Mouse (Mus musculus) intestine, embryonic 15.5 days (tissue): ENCODE results near the gene Mrpl43. TPM values are rescaled to one million over a fixed set of nuclear protein-coding genes. Genes with fewer than 3 reads are reported as not detected.

Experiments
- ATAC-seq: fragments of 200-750 bp; cut with Nextera tagmentation; 2 replicates; pipeline ENCODE4 v1.8.0; 2017; ENCODE audit warnings: moderate TSS enrichment, moderate library complexity
- H3K27ac ChIP-seq: fragments of 300-500 bp; sonication (generic); 2 replicates; pipeline ENCODE4 v1.5.1; 2015; ENCODE audit warnings: mild to moderate bottlenecking, inconsistent platforms
- H3K27me3 ChIP-seq: fragments of 300-500 bp; sonication (generic); replicated peaks from 2 replicates; pipeline ENCODE4 v1.6.1; 2015; ENCODE audit warnings: inconsistent platforms
- H3K36me3 ChIP-seq: fragments of 300-500 bp; sonication (generic); 2 replicates; pipeline ENCODE4 v1.6.1; 2015; ENCODE audit warnings: inconsistent platforms
- H3K4me1 ChIP-seq: fragments of 300-500 bp; sonication (generic); replicated peaks from 2 replicates; pipeline ENCODE4 v1.6.1; 2015; ENCODE audit warnings: inconsistent platforms
- H3K4me2 ChIP-seq: fragments of 300-500 bp; sonication (generic); replicated peaks from 2 replicates; pipeline ENCODE4 v1.6.1; 2015; ENCODE audit warnings: mild to moderate bottlenecking, inconsistent platforms
- H3K4me3 ChIP-seq: fragments of 300-500 bp; sonication (generic); replicated peaks from 2 replicates; pipeline ENCODE4 v1.5.1; 2015; ENCODE audit warnings: inconsistent platforms
- H3K9ac ChIP-seq: fragments of 300-500 bp; sonication (generic); 2 replicates; pipeline ENCODE4 v1.6.1; 2015; ENCODE audit warnings: inconsistent platforms
- H3K9me3 ChIP-seq: fragments of 300-500 bp; sonication (generic); 2 replicates; pipeline ENCODE4 v1.6.1; 2016; ENCODE audit warnings: inconsistent platforms
- WGBS: fragments of 180-500 bp; shearing (Covaris S2); methylation state at CpG from one replicate; pipeline ENCODE4 v1.1.7; 2015; 5-methylcytosine and 5-hydroxymethylcytosine counted together
- polyA plus RNA-seq: library from polyadenylated mRNA; unstranded; fragments of >200 nt; fragmentation: Nextera tagmentation; extraction: Ambion mirVana; gene quantifications from 2 replicates; pipeline ENCODE4 v1.2.1, GENCODE M21; 2015

The Mrpl43 gene
- polyA plus RNA-seq, 1 experiment from 2014 or later = 73.8 TPM

- Histone ChIP-seq H3K27ac (peak overlapping the region; percentile 77), H3K27me3 (no peaks in the 10 kb centered on the region), H3K9ac (no peak overlapping the region), H3K4me1 (peaks cover 10% of the 10 kb centered on the region), H3K9me3 (no peaks in the 10 kb centered on the region), H3K36me3 (peaks cover 12% of the 10 kb centered on the region), H3K4me3 (no peak overlapping the region), H3K4me2 (no peak overlapping the region)
- 90% methylated on average over 4 of the region's 4 CpGs for WGBS
- ATAC-seq = no peak
These were observed 21.8 kb downstream of the Mrpl43 start for GRCm38 (mm10) chr19:44984420-44984819.

- whole genome bisulfite sequencing = 84% methylated on average over 6 of the region's 6 CpGs
- Histone ChIP-seq H3K4me2 (no peak overlapping the region), H3K27ac (peak overlapping the region; percentile 64; the same call in 1 of the 2 replicates), H3K36me3 (peaks cover 17% of the 10 kb centered on the region), H3K4me3 (no peak overlapping the region), H3K4me1 (peaks cover 8% of the 10 kb centered on the region), H3K9ac (no peak overlapping the region), H3K27me3 (no peaks in the 10 kb centered on the region), H3K9me3 (no peaks in the 10 kb centered on the region)
- no peak for ATAC-seq
These were observed 22.9 kb downstream of the Mrpl43 start for GRCm38 (mm10) chr19:44983366-44983765.

GRCm38 (mm10) chr19:44982477-44983115, 23.6 kb downstream of the Mrpl43 start:
- H3K27ac ChIP-seq = peak overlapping the region; percentile 66
- H3K9me3 ChIP-seq = no peaks in the 10 kb centered on the region
- no peak overlapping the region for H3K9ac ChIP-seq
- peaks cover 21% of the 10 kb centered on the region for H3K36me3 ChIP-seq
- H3K4me2 ChIP-seq = peak overlapping the region; percentile 28; the same call in 1 of the 2 replicates
- WGBS = 48% methylated on average over 7 of the region's 7 CpGs
- no peak overlapping the region for H3K4me3 ChIP-seq
- no peak for ATAC-seq
- H3K27me3 ChIP-seq = no peaks in the 10 kb centered on the region
- peaks cover 8% of the 10 kb centered on the region for H3K4me1 ChIP-seq

- Histone ChIP-seq H3K9me3 (no peaks in the 10 kb centered on the region), H3K4me3 (no peak overlapping the region), H3K4me2 (no peak overlapping the region), H3K9ac (no peak overlapping the region), H3K4me1 (no peaks in the 10 kb centered on the region), H3K27me3 (no peaks in the 10 kb centered on the region), H3K36me3 (peaks cover 31% of the 10 kb centered on the region), H3K27ac (no peak overlapping the region)
- no peak for ATAC-seq
- WGBS = 81% methylated on average over 2 of the region's 2 CpGs
These were observed 25.5 kb downstream of the Mrpl43 start for GRCm38 (mm10) chr19:44980787-44981186.

DNA sequence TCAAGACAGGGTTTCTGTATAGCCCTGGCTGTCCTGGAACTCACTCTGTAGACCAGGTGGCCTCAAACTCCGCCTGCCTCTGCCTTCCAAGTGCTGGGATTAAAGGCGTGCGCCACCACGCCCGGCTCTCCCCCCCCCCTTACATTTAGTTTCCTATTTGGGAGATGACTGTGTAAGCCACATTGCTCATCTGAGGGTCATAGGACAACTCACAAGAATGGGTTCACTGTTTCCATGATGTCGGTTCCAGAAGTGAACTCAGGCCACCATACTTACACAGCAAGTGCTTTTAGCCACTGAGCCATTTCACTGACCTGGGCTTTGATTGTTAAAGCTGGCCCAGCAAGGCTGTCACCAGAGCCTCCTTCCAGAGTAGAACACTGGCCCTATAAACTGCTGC, 29.1 kb downstream of the Mrpl43 start:
- ATAC-seq = no peak
- Histone ChIP-seq H3K9ac (no peak overlapping the region), H3K9me3 (no peaks in the 10 kb centered on the region), H3K27ac (no peak overlapping the region), H3K4me2 (no peak overlapping the region), H3K4me1 (no peaks in the 10 kb centered on the region), H3K4me3 (no peak overlapping the region), H3K27me3 (no peaks in the 10 kb centered on the region), H3K36me3 (peaks cover 49% of the 10 kb centered on the region)
- WGBS = 88% methylated on average over 6 of the region's 6 CpGs

DNA sequence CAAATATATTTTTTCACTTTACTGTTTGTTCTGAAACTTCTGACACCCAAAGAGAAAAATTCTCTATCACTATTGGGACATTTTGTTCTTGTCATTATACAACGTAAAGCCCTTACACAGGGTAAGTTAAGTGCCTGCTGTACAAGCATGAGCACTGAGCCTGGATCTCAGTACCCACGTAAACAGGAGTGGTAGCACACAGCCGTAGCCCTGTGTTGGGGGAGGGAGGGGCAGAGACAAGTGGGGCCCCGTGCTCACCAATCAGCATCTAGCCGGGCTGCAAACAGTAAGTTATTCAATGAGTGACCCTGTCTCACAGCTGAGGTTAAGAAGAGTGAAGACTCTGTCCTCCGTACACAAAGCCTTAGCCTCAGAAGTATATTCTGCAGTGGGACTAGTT, 29.6 kb downstream of the Mrpl43 start:
- H3K27ac ChIP-seq = no peak overlapping the region
- WGBS = 75% methylated on average over 6 of the region's 6 CpGs
- no peaks in the 10 kb centered on the region for H3K27me3 ChIP-seq
- ATAC-seq = no peak
- peaks cover 48% of the 10 kb centered on the region for H3K36me3 ChIP-seq
- no peak overlapping the region for H3K4me2 ChIP-seq
- no peak overlapping the region for H3K9ac ChIP-seq
- H3K9me3 ChIP-seq = no peaks in the 10 kb centered on the region
- no peaks in the 10 kb centered on the region for H3K4me1 ChIP-seq
- no peak overlapping the region for H3K4me3 ChIP-seq

- H3K4me1 ChIP-seq = no peaks in the 10 kb centered on the region
- no peak overlapping the region for H3K27ac ChIP-seq
- no peak overlapping the region for H3K4me3 ChIP-seq
- H3K4me2 ChIP-seq = no peak overlapping the region
- no peak overlapping the region for H3K9ac ChIP-seq
- no peaks in the 10 kb centered on the region for H3K27me3 ChIP-seq
- WGBS = 81% methylated on average over 3 of the region's 3 CpGs
- ATAC-seq = no peak
- H3K36me3 ChIP-seq = peaks cover 47% of the 10 kb centered on the region
- no peaks in the 10 kb centered on the region for H3K9me3 ChIP-seq
These were observed 37.9 kb downstream of the Mrpl43 start for GRCm38 (mm10) chr19:44968329-44968728.

- Histone ChIP-seq H3K4me2 (no peak overlapping the region), H3K4me3 (no peak overlapping the region), H3K36me3 (peaks cover 48% of the 10 kb centered on the region), H3K9ac (no peak overlapping the region), H3K9me3 (no peaks in the 10 kb centered on the region), H3K27ac (no peak overlapping the region), H3K27me3 (no peaks in the 10 kb centered on the region), H3K4me1 (no peaks in the 10 kb centered on the region)
- WGBS = 92% methylated on average over 1 of the region's 1 CpGs
- ATAC-seq = no peak
These were observed 40.3 kb downstream of the Mrpl43 start for GRCm38 (mm10) chr19:44965978-44966377.

- Histone ChIP-seq H3K4me2 (no peak overlapping the region), H3K27ac (no peak overlapping the region), H3K27me3 (no peaks in the 10 kb centered on the region), H3K36me3 (peaks cover 34% of the 10 kb centered on the region), H3K4me1 (no peaks in the 10 kb centered on the region), H3K4me3 (no peak overlapping the region), H3K9ac (no peak overlapping the region), H3K9me3 (no peaks in the 10 kb centered on the region)
- over 99% methylated on average over 2 of the region's 2 CpGs for WGBS
- ATAC-seq = no peak
These were observed 46.6 kb downstream of the Mrpl43 start for GRCm38 (mm10) chr19:44959633-44960032.

Other genes starting within 250 kb of the Mrpl43 start
- gene Slf2, start 75.3 kb downstream of the Mrpl43 start, polyA plus RNA-seq = 31.9 and 33.9 TPM in 2 replicates
- 13.7 and 16.2 TPM in 2 replicates for gene Sema4g, start 17.3 kb downstream of the Mrpl43 start, polyA plus RNA-seq
- 20.5 and 22.5 TPM in 2 replicates for gene Twnk, start 779 bp downstream of the Mrpl43 start, polyA plus RNA-seq
- 56.9 and 63.2 TPM in 2 replicates for gene Lzts2, start 8.0 kb upstream of the Mrpl43 start, polyA plus RNA-seq
- 0.40 and 0.43 TPM in 2 replicates for gene Pdzd7, start 39.3 kb upstream of the Mrpl43 start, polyA plus RNA-seq
- 19.0 and 19.4 TPM in 2 replicates for gene Sfxn3, start 41.1 kb upstream of the Mrpl43 start, polyA plus RNA-seq
- 1.5 and 1.8 TPM in 2 replicates for gene Kazald1, start 68.8 kb upstream of the Mrpl43 start, polyA plus RNA-seq
- 0.11 and 0.14 TPM in 2 replicates for gene Tlx1, start 144.2 kb upstream of the Mrpl43 start, polyA plus RNA-seq
- 0.08 TPM in 1 of 2 replicates, not detected in the other for gene Lbx1, start 229.4 kb upstream of the Mrpl43 start, polyA plus RNA-seq